Mouse (Mus musculus) ES-Bruce4 (cell line): ENCODE results near the gene B4galt2.

Experiments used
- CTCF ChIP-seq: IDR thresholded peaks from one replicate; pipeline ENCODE4 v1.8.1; 2011; ENCODE audit warnings: low read depth, low read length
- EP300 ChIP-seq: IDR thresholded peaks from 2 replicates; pipeline ENCODE4 v1.6.1; 2011; ENCODE audit warnings: low read depth, low read length; ENCODE audit not compliant: insufficient read depth
- POLR2A ChIP-seq: IDR thresholded peaks from one replicate; pipeline ENCODE4 v1.8.1; 2011; ENCODE audit warnings: low read length; ENCODE audit not compliant: insufficient read depth

DNA sequence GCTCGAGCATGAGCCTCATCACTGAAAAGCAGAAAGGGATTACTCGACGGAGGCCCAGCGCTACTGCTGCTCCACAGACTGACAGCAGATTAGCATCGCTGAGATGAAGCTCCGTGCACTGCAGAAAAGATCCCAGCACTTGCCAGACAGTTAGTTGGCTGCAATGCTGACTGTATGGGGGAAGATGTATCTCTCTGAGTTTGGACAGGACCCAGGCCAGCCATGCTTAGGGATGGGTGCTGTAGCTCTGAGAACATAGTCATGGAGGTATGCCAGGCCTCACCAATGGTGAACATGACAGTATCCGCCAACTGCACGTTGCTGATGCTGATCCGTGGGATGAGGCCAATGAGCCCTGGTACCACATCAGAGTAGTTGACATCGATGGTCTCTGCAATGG lies 20.8 kb upstream of the B4galt2 start:
- TF ChIP-seq CTCF (no peak), POLR2A (no peak), EP300 (no peak)
